Mouse (Mus musculus) lung, postnatal 0 days (tissue): ENCODE measurements at regions not wholly inside any gene's neighbourhood (a gene's known extent, or its start where the extent isn't known, plus 50 kb on each side); places are given as distances from the start of the nearest gene placed in this dataset.

Experiments
- CTCF ChIP-seq: IDR thresholded peaks from 2 replicates; pipeline ENCODE4 v1.5.1; 2016; ENCODE audit warnings: antibody characterized with exemption, mild to moderate bottlenecking
- EP300 ChIP-seq: IDR thresholded peaks from 2 replicates; pipeline ENCODE4 v1.6.1; 2016; ENCODE audit warnings: antibody characterized with exemption, mild to moderate bottlenecking, control low read depth

DNA sequence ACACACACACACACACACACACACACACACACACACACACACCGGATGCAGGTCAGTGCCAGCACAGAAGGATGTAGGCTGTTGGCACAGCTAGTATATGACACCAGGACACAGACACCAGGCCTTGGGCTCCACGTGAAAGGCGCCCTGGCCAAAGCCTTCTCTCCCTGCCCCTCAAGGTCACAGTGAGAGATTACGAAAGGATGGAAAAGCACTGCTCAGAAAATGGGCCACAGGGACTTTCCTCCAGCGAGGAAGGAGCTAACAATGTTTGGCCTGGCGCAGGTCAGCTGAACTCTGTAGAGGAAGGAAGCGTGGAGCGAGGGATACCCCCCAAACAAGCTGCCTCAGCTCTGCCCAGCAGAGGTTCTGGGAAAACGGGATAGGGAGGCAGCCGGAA lies 161.0 kb downstream of the Ly86 start:
- no peak for TF ChIP-seq CTCF
- TF ChIP-seq EP300, result peak; percentile 67
